In the genomic region with DNA sequence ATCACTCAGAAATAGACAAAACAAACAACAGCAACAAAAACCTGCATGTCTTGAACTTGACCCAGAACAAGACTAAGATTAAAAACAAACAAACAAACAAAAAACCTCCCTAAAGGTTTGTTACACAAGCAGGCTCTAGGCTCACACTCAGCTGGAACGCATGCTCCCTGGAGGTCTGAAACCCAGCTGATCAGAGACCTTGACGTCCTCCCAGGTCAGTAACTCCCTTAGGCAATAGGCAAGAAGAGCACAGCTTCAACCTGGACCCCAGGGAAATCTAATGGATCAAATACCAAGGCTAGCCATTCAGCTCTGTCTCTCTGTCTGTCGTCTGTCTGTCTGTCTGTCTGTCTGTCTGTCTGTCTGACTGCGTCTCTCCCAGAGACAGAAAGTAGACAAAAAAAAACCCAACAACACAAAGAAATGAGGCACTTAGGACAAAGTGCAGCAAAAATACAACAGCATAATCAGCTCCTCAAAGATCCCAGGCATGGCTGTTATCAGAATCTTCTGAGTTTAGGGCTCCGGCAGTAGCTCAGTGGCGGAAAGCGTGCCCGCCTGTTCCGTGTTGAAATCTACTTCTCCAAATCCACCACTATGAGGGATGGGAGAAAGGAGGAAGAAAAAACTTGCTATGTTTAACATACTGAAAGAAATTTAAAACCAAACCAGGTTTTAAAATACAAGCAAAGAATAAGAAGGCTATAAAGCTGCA, we compare ENCODE assay signal across 21 mouse cellular contexts. TPM values are rescaled to one million over a fixed set of nuclear protein-coding genes. Genes with fewer than 3 reads are reported as not detected.
DNase-seq lines count a peak whose midpoint lies in the region; ATAC-seq lines count a peak whose summit lies in the region.
"Had no signal": no experiment of that assay in that cellular context is flagged by ENCODE, and none has a peak within 500 bp of the region (broad histone marks: within the 10 kb centered on the region; RNA-seq: fewer than 3 reads in every experiment).

No protein-coding gene starts in this region.

- intact Hi-C loops in heart, postnatal 10 days (cut with DNase I) = no loop called here

- DNase-seq in heart, adult 11 months = peak; percentile 84
- DNase-seq in heart, postnatal 10 days = no peak
- peak; percentile 38 for DNase-seq in liver
- no peak for DNase-seq in liver, embryonic 13.5 days
- no peak for DNase-seq in layer of hippocampus, adult 8-10 months (ENCODE audit: low spot score in 2 of 2)
- DNase-seq: cerebellum, adult 11 months; cerebellum, postnatal 10 days; gastrocnemius, postnatal 36 days; heart, postnatal 4 days; kidney, adult 8-10 months; kidney, postnatal 4 days; layer of hippocampus, adult 9-11 months; lung, postnatal 36 days; thymus, postnatal 25 days had no signal

- H3K36me3 ChIP-seq in liver, embryonic 13.5 days = no peaks in the 10 kb centered on the region
- H3K36me3 ChIP-seq: heart, embryonic 15.5 days; hindbrain, embryonic 15.5 days; limb, embryonic 13.5 days; lung, embryonic 15.5 days; stomach, embryonic 15.5 days had no signal

- ATAC-seq in liver, embryonic 13.5 days (ENCODE audit: low read depth) = no peak
- 0 out of 2 replicates have a peak, but pooled peaks have one; percentile 24 for ATAC-seq in megakaryocyte-erythroid progenitor cell, adult 5-6 weeks (replicated peaks; ENCODE audit: low FRiP score, low TSS enrichment, poor library complexity, severe bottlenecking)
- no peak for ATAC-seq in CD4-positive, CD25-positive, alpha-beta regulatory T cell, adult 4 months

- peak overlapping the region; percentile 33; the same call in 1 of the 2 replicates for H3K9ac ChIP-seq in liver, embryonic 13.5 days
- H3K9ac ChIP-seq: heart, embryonic 15.5 days; hindbrain, embryonic 15.5 days; limb, embryonic 13.5 days; lung, embryonic 15.5 days; stomach, embryonic 15.5 days had no signal

- 32% methylated on average over 9 of the region's 9 CpGs for WGBS in liver, embryonic 13.5 days (ENCODE audit: insufficient replicate concordance)

- no peaks in the 10 kb centered on the region for H3K27me3 ChIP-seq in liver, embryonic 13.5 days
- H3K27me3 ChIP-seq: heart, embryonic 15.5 days; hindbrain, embryonic 15.5 days; limb, embryonic 13.5 days; lung, embryonic 15.5 days; stomach, embryonic 15.5 days had no signal

- H3K9me3 ChIP-seq in liver, embryonic 13.5 days (replicated peaks) = peaks cover 4% of the 10 kb centered on the region; the same call in 1 of the 2 replicates
- H3K9me3 ChIP-seq: heart, embryonic 15.5 days; hindbrain, embryonic 15.5 days; lung, embryonic 15.5 days; stomach, embryonic 15.5 days had no signal

- H3K4me1 ChIP-seq in liver, embryonic 13.5 days (replicated peaks) = peaks cover 64% of the 10 kb centered on the region
- H3K4me1 ChIP-seq: hindbrain, embryonic 15.5 days; lung, embryonic 15.5 days; stomach, embryonic 15.5 days had no signal

- peak overlapping the region; percentile 81 for H3K27ac ChIP-seq in liver, embryonic 13.5 days
- H3K27ac ChIP-seq: heart, embryonic 15.5 days; hindbrain, embryonic 15.5 days; limb, embryonic 13.5 days; lung, embryonic 15.5 days; stomach, embryonic 15.5 days had no signal

- H3K4me2 ChIP-seq in liver, embryonic 13.5 days = no peak overlapping the region
- H3K4me2 ChIP-seq: heart, embryonic 15.5 days; hindbrain, embryonic 15.5 days; limb, embryonic 13.5 days; lung, embryonic 15.5 days; stomach, embryonic 15.5 days had no signal

- no peak overlapping the region for H3K4me3 ChIP-seq in liver, embryonic 13.5 days (replicated peaks)
- H3K4me3 ChIP-seq: heart, embryonic 15.5 days; hindbrain, embryonic 15.5 days; limb, embryonic 13.5 days; lung, embryonic 15.5 days; stomach, embryonic 15.5 days had no signal

RNA-seq across cellular contexts. Expression of gene Ppm1b, which starts 16.4 kb away (rescaled TPM):
- 10 to 100 TPM; 88.4 to 88.8 TPM for total RNA-seq in heart, postnatal 10 days (2021)
- 47.2 and 55.0 TPM in 2 replicates for polyA plus RNA-seq in liver, embryonic 13.5 days (2015; fragmentation: Nextera tagmentation; extraction: Ambion mirVana)
- total RNA-seq in megakaryocyte-erythroid progenitor cell, adult 5-6 weeks (2014; fragmentation: Nextera tagmentation) = 62.9 and 73.2 TPM in 2 replicates
- total RNA-seq in megakaryocyte-erythroid progenitor cell, adult 5-6 weeks (2017) = 51.3 and 68.7 TPM in 2 replicates
- 10 to 100 TPM; 13.9 to 27.5 TPM for polyA plus RNA-seq in CD4-positive, CD25-positive, alpha-beta regulatory T cell, adult 4 months (2017; shearing (Covaris generic))
- 100 to 1,000 TPM; 114 to 117 (median 116) TPM for total RNA-seq in layer of hippocampus, adult 8-10 months (2022)

Comparison
In these comparisons a context has a peak if more than half of its experiments do, and no peak if none do; other contexts are left out.
1. DNase-seq: peak in heart, adult 11 months (single experiment) and liver (single experiment); none in heart, postnatal 10 days (0 of 2), liver, embryonic 13.5 days (single experiment) and layer of hippocampus, adult 8-10 months (0 of 2).